Mouse (Mus musculus) cerebellum, postnatal 25 days (tissue): Measurements from ENCODE around the gene Btbd9.

ENCODE experiments used
- DNase-seq, 2 experiments: peaks; one replicate each; pipeline ENCODE4 v3.0.0; 2021; ENCODE audit warnings: mixed read lengths in 2 of 2

The Btbd9 gene

DNA sequence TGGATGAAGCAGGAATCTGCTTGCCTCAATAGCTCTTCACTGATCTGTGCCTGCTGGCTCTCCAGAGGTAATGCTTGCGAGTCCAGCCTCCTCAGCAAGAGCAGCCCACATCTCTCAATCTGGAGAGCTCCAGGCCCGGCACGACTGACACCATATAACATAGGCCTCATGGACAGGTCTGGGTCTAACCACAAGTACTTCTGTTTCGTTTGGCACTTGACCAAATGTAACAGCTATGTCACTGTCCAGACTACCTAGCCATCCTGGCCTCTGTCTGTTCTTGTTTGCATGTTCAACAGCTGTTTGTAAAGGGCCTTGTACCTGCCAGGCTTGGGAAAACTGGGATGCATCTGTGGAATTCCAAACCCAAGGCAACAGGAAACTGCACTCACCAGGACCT lies 340.9 kb downstream of the Btbd9 start:
- no peak for DNase-seq

DNA sequence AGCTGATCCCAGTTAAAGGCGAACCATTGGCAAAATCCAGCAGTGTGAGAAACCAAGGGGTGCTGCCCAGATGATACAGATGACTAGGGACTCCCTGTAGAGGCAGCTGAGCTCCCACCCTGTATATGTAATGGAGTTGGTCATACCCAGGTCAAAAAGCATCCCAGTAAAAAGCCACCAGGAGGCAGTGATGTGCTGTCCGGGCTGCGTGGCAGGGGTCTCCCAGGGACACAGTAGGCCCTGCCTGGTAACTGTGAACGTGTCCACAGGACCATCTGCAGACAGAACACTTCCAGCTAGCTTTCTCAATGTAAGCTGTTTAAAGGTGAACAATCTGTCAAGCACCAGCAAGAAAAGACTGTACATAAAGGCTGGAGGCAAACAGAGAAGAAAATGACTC lies 343.6 kb downstream of the Btbd9 start:
- DNase-seq: no peak

DNA sequence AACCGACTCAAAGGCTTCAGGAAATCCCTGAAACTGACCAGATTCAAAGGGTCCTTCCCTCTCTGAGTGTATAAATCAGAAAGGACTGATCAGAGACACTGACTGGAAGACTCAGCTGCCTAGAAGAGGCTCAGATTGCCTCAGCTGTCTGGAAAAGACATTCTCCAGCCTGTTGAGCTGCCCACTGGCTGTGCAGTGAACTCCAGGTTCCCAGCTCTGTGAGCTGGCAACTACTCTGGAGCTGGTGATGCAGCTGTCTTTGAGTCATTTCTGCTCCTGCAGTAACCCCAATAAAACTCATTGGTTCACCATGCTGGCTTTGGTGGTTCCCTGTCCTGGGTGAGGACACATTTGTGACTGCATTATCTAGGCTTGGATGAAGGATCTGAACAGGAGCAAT lies 344.8 kb downstream of the Btbd9 start:
- no peak for DNase-seq

DNA sequence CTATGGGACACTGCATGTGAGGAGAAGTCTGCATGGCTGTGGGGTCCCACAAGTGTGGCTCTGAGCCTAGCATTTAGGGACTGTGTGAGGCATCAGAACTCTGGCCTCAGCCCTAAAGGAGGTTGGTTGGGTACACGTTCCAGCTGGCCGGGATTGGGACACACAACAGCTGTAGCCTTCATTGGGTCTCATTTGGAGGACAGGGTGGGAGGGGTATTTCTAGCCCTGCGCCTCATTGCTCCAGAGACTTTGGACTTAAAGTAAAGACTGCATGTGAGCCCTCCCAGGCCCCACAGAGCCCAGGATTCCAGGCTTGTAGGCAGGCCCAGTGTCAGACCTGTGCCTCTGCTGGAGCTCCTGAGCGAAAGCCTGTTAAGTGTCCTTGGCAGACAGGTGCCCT lies 345.9 kb downstream of the Btbd9 start:
- DNase-seq: no peak

DNA sequence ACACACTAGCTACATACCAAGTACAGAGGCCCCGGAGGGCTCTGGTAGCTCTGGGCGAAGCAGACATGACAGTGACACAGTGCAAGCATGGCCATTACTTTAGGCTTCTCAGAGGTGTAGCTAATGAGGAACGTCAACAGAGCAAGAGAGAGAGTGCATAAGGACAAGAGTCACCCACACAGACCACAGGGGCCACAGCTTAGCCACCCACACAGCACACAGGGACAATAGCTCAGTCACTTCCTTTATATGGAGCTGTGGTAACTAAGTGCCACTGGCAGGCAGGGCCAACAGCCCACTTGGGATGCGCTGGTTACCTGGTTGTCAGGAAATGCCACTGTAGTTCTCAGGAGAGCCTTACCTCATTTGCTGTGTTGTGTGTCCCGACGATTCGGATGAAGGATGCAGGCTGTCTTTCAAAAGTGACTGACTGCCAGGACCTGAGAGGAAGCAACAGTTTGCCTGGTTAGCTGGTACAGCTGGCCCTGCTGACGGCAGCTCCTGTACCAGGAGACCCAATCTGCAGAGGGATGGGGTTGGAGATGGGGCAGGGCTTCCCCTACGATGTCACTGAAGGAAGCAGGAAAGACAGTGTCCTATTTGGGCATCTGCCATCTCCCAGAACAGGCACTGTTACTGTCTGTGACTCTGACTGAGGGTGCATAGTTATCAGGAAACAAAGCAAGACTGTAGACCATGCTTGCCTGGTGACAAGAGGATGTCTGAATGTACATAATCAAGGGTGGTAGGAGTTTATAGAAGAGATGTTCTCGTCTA lies 347.7 kb downstream of the Btbd9 start:
- no peak for DNase-seq

DNA sequence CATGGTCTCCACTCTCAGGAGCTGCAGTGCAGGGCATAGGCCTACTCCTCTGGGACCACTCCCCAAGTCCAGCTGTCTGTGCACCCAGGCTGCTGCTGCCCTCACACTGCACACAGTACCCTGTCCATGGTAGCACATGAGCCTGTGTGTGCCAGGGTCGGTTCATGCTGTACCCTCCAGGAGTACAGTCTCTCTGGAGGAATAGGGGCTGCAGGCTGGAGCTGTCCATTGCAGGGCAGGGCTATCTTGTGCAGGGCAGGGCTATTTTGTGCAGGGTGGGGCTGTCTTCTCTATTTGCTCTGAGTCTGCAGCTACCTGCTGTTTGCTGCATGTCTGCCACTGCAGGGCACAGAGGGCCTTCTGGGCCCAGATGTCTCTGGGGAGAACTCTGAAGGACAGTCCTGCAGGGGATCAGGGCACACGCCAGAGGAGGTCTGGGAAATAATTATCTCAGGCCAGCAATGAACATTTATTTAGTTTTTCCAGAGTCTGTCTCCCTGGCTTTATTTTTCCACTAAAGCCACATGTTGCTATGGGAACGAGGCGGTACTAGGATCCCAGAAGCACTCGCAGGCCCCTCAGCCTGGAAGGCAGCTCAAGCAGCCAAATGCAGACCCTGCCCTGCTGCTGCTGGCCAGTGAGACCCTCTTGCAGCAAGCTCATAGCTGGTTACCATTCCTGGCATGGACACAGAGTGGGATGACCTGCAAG lies 351.1 kb downstream of the Btbd9 start:
- no peak for DNase-seq

DNA sequence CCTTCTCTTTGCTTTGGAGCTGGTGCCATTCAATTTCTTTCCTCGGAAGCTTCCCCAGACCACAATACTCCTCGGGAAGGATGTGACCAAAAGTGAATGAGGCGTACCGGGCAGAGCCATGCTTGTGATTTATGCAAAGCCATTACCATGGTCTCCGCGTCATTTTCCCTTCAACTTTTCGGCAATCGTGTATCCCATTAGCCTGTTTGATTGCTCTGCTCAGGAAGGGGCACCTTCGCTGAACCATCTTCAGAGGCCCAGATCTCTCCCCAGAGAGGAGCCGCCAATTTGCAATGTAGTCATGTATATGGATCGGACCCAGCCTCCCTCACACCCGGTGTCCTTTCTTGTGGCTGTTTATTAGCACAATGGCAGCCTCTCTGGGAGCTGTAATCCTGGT lies 353.5 kb downstream of the Btbd9 start:
- DNase-seq: no peak

DNA sequence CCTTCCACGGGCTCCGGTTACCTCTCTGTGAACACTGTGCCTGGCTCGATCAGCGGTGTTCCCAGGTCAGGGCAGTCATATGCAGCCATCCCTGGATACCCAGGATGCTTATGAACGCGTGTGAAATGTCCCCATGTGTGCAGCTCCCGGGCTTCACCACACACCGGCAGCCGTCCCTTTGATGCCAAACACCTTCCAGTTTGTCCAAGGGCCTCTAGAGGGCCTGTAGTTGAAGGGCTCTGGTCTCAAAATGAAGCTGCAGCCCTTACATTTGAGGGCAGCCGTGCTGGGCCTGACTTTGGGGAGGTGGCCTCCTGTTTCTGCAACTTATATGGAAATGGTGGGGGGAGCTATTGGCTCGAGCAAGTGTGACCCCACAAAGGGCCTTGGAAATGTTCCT lies 353.9 kb downstream of the Btbd9 start:
- no peak for DNase-seq

DNA sequence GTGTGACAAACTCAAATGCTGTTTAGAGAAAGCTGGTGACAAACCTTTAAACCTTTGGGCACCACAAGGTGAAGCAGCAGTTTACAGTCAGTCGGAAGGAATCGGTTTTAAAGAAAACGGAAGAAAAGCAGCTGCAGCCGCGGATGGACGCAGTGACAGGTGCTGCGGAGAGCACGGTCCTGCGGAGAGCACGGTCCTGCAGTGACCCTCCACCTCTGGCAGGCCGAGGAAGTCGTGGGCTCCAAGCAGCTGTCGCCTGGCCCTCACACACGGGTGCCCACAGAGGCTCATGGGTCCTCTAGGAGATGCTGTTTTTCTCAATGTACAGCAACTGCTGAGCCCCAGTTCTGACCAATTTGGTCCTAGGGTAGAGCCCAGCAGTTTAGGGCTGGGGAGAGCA lies 354.6 kb downstream of the Btbd9 start:
- DNase-seq: no peak

DNA sequence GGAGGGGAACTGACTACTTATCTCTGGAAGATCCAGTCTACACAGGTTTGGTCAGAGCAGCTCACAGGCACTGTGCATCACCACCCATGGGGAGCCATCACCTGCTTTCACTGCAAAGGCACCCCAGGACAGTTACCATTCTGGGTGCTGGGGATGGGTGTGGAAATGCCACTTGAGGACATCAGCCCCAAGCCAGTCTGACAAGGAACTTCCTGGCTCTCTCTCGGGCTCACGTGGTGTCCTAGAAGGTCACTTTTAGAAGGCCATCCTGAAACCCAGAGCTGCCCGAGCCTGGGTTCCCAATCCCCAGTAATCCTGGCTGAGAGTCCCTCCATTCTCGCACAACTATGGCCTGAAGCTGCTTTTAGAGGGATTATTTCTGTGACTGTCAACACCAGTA lies 360.5 kb downstream of the Btbd9 start:
- no peak for DNase-seq

DNA sequence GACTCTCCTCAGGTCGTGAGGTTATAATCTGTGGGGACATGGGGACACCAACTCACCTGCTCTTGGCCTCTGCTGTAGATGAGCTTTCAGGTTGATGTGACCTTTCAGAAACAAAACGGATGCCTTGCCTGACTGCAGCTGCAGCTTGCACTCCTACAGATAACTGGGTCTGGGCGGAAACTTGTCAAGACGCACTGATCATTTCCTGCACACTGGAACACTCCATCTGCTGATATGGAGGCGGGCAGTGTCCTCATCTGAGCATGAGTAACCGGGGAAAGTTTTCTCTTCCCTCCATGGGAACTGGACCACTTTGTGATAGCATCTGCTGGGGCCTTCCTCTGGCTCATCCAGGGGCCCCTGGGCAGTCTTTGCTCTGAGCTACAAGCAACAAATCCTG lies 361.9 kb downstream of the Btbd9 start:
- DNase-seq: no peak

DNA sequence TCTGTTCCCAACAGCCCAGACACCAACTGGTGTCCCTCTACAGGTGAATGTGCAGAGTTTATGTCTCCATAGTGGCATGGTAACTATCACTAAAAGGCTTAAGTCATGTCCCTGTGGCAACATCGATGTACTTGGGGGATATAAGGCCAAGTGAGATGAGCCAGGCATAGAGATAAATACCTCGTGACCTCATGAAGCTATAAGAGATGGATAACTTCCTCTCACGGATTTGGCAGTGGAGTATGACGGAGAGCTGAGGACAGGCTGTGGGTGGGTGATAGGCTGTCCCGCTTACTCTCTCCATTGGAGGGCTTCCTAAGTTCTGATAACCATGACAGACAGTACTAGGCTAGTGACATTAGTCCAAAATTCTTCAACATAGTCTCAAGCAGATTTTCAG lies 362.9 kb downstream of the Btbd9 start:
- DNase-seq: no peak

DNA sequence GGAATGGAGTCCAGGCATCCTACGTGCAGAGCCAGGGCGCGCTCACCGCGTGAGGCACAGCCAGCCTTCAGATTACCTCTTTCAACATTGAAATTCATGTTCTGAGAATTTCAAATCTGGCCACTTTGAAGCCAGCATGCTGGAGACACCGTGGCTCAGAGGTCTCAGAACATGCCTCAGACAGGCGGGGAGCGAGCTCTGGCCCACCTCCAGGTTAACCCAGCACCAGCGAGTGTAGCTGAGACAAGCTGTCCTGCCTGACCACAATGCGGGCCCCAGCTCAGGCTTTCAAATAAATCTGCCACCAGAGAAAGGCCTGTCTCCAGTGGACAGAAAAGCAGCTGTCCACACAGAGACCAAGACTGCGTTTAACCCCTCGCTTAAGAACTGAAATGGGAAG lies 363.6 kb downstream of the Btbd9 start:
- peak; percentile 68 to 79 for DNase-seq

DNA sequence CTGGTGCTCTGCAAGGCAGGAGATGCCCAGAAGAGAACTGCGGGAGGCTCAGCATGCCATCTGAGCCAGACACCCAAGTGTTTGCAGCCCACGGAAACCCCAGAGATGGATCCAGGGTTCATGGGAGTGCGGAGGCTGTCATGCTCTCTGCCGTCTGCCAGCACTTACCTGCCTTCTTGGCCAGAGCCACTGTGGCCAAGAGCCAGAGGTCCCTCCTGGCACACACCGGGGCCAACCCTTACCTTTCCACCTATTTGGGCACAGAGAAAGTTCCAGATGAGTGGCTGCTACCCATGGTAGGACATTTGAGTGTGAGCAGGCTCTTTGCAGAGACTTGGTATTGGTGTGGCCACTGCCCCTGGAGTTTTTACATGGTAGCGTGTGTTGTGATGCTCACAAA lies 365.4 kb downstream of the Btbd9 start:
- peak; percentile 80 to 85 for DNase-seq

DNA sequence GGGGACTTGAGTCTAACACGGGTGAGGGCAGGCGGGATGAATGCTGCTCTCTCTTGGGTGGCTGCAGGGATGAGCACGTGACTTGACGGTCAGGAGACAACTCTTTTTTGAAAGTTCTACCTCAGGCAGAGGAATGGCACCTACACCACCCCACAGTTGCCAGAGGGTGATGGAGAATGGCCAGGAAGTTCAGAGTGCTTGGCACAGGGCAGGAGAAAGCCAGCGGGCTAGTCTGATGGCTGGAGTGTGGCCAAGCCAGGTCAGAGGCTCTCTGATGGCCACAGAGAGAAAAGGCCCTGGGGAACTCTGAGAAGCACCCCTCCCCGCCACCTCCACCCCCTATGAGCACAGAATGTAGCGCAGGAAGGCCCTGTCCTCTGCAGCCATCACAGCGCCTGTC lies 366.0 kb downstream of the Btbd9 start:
- DNase-seq: peak; percentile 59 to 71

DNA sequence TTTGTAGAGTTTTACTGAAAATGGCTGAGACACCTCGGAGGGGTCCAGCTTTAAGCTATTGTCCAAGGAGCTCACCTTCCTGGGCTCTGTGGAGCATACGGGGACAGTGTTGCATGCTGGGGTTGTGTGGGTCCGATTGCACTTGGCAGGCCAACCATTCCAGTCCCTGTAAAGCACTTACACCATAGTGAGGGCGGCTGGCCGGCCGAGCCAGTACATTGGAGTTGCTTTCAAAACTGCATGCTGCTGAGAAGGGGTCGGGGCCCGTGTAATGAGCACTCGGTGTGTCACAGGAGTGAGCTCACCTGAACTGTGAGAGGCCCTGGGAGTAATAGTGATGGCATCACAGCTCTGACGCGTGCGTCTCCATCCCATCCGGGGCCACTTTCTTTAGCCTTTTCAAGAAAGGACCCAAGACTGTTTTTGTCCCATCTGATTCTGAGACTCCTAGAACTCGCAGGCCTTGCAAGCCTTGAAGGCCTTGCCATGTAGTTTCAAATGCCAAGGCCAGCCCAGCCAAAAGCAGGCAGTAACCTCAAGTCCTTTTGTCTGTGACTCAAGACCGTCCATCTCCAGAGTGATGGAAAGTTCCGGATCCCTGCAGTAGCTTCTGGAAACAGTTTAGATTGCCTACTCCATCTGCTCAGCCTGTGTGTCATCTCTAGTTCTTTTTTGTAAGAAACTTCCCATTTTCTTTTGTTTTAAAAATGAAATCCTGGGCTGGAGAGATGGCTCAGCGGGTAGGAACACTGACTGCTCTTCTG lies 371.0 kb downstream of the Btbd9 start:
- no peak for DNase-seq

DNA sequence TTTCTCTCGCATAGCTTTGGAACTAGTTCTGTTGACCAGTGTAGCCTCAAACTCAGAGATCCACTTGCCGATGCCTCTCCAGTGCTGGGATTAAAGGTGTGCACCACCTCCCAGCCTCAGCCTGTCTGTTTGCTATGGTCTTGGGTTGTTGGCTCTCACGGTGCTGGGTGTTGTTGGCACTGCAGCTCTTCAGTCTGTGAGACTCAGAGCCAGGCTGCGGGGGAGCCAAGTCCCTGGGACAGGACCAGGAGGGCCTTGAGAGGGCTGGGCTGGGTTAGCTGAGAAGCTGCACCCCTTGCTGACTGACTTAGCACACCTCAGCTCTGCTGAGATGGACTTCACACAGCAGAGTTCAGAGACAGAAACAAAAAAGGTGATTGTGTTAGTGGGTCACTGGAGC lies 376.0 kb downstream of the Btbd9 start:
- peak; percentile 64 to 66 for DNase-seq

DNA sequence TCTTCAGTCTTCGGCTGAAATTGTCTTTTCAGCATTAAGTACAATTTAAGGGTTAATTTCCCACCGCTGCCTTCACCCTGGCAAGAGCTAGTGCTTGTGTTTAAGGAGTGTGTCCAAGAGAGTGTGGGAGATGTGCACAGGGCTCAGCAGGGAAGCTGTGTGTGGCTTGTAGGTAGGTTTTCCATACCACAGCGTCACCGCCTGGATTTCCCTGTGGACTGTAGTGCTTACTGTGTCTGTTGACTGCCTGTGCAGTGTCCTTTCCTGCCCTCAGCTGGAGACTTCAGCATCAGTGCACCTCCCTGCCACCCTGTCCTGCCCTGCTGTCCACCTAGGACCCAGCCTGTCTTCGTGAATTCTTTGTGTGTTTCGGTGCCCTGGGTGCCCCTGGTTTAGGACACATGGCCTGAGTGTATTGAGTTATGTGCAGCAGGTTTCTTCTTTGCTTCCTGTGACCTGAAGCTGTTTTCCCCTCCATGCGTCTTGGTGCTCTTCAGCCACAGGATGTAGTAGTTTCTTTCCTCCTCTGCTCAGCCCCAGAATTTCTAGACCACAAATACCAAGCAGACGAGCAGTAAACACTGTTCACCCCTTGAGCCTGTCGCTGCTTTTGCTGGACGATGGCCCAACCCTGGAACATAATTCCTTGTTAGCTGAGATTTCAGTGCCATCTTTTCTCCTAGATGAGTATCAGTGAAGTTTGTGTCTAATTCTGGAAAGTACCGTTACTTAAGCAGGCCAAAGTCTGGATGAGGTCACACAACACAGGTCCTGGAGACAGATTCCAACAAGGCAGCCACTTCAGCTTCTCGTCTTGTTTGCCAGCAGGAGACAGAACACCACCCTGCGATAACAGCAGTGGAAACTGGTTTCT lies 376.7 kb downstream of the Btbd9 start:
- DNase-seq: no peak

DNA sequence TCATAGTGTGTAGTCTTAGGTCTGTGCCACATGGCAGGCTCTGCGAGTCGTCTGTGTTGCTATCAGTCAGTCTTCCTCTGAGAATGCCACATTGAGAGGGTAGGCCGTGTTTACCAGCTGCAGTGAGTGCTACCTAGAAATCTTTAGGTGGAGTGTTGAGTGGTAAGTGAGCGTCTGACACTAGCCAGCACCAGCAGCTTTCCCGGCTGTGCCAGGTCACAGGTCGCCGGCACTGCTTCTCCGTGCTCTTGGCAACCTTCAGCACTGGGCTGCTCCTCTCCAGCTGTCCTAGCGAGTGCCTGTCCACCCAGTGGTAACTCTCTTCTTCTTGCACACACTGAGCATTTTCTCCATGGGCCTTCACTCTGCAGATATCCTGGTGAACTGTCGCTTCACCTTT lies 377.9 kb downstream of the Btbd9 start:
- DNase-seq: peak in 1 of 2 experiments; percentile 37

DNA sequence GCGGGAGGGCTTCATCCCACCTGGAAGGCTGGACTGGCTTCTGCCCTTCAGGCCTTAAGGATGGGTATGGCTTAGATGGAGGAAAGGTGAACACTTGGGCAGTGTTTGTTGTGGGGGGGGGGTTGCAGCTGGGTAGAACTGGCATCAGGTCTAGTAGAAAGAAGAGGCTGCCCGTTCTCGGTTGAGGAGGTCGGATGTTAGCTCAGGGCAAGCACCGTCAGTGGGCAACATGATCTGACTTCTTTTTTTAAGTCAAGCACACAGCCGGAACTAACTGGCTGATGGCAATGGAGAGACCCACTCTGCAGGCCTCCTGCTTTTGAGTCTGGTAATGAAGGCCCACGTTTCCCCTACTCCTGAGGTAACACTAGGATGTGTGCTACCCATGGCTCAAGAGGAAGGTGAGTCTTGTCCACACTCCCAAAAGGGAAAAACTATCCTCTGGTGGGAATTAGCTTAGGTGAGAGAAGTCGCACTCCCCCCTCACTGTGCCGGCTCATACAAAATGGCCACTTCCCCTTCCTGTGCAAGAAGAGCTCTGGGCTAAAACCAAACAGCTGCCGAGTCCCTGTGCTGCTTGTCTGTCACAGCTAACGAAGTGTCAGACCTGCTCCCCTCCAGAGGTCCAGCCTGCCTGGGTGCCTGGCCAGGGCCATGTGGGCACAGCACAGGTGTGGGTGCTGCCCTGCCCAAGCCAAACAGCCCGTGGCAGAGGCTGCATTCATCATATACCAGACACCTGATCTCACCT lies 378.8 kb downstream of the Btbd9 start:
- peak; percentile 15 to 19 for DNase-seq

DNA sequence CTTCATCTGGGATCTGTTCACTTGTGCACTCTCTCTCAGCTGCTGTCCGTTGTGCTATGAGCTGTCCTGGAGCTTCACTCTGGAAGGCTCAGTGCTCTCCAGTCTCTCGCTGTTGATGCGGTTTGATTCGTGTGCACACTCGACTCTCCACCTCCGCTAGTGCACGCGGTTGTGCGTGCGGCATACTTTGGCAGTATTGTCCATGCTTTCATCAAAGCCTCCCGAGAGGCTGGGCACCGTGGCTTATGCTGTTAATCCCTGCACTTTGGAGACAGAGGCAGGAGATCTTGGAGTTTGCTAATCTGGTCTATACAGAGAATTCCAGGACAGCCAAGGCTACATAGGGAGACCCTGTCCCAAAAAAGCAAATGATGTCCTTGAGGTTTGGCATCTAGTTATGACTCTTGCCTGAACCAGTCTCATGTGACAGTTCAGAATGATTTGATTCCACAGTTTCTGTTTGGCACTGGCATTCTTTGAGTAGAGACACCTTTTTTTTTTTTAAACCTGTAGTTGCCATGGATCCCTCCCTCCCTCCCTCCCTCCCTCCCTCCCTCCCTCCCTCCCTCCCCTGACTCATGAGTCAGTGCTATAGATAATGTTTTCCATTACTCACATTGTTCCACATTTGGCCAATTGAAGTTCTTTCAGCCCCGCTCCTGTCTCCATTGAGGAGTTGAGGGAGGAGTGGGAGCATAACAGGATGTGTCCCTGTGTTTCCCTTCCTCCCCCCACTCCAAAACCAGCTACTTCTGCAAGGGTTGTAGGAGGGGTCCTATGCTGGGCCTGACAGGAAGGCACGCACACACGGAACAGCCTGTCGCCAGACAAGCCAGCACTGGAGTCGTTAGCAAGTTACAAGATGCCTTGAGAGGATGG lies 379.6 kb downstream of the Btbd9 start:
- DNase-seq: peak; percentile 18 to 24
